Mouse (Mus musculus) thymus, adult 2 months (tissue): ENCODE measurements around the gene Kcnk16. TPM values are rescaled to one million over a fixed set of nuclear protein-coding genes. Genes with fewer than 3 reads are reported as not detected.

ENCODE experiments used
- DNase-seq: peaks from one replicate; pipeline ENCODE4 v3.0.0; 2021
- H3K27ac ChIP-seq: fragments of 200-500 bp; 2 replicates; pipeline ENCODE4 v1.5.1; 2012; ENCODE audit warnings: low read length, control low read depth; ENCODE audit not compliant: control insufficient read depth, insufficient read depth
- H3K27me3 ChIP-seq: fragments of 200-500 bp; 2 replicates; pipeline ENCODE4 v1.6.1; 2012; ENCODE audit warnings: mild to moderate bottlenecking, low read length, moderate library complexity, mixed read lengths; ENCODE audit not compliant: control insufficient read depth, insufficient read depth
- H3K36me3 ChIP-seq: fragments of 200-500 bp; 2 replicates; pipeline ENCODE4 v1.6.1; 2012; ENCODE audit warnings: mild to moderate bottlenecking, low read length, moderate library complexity; ENCODE audit not compliant: control insufficient read depth, insufficient read depth
- H3K4me1 ChIP-seq: fragments of 200-500 bp; replicated peaks from 2 replicates; pipeline ENCODE4 v1.6.1; 2012; ENCODE audit warnings: low read length; ENCODE audit not compliant: control insufficient read depth, insufficient read depth
- H3K4me3 ChIP-seq: fragments of 200-500 bp; 2 replicates; pipeline ENCODE4 v1.5.1; 2012; ENCODE audit warnings: mild to moderate bottlenecking, low read length, control low read depth, moderate library complexity; ENCODE audit not compliant: control insufficient read depth, insufficient read depth
- CTCF ChIP-seq: fragments of 200-500 bp; IDR thresholded peaks from 2 replicates; pipeline ENCODE4 v1.5.1; 2012; ENCODE audit warnings: mild to moderate bottlenecking, control low read depth, low read length, moderate library complexity, borderline replicate concordance; ENCODE audit not compliant: control insufficient read depth, poor library complexity, insufficient read depth; ENCODE audit errors: extremely low read depth
- POLR2A ChIP-seq: fragments of 200-500 bp; IDR thresholded peaks from 2 replicates; pipeline ENCODE4 v1.6.1; 2012; ENCODE audit warnings: mild to moderate bottlenecking, low read length, control low read depth, moderate library complexity; ENCODE audit not compliant: control insufficient read depth, poor library complexity, insufficient read depth; ENCODE audit errors: extremely low read depth
- WGBS: fragments of 180-500 bp; shearing (Covaris S2); methylation state at CpG from one replicate; pipeline ENCODE4 v1.1.7; 2018; 5-methylcytosine and 5-hydroxymethylcytosine counted together
- polyA plus RNA-seq: library from polyadenylated mRNA; depleted of rRNA; stranded (reverse); fragments of >200 nt; gene quantifications from 2 replicates; pipeline ENCODE4 v1.2.3, GENCODE M21; 2012

Kcnk16 gene
- polyA plus RNA-seq, 1 experiment, result 0.43 TPM

- no peak overlapping the region for H3K4me3 ChIP-seq
- TF ChIP-seq CTCF, result no peak
- no peak for TF ChIP-seq POLR2A
- 92% methylated on average over 7 of the region's 7 CpGs for WGBS
- no peaks in the 10 kb centered on the region for H3K36me3 ChIP-seq
- no peak overlapping the region for H3K27ac ChIP-seq
- no peak for DNase-seq
- no peaks in the 10 kb centered on the region for H3K27me3 ChIP-seq
- no peaks in the 10 kb centered on the region for H3K4me1 ChIP-seq
Observed at GRCm38 (mm10) chr14:20230063-20230491, 38.9 kb downstream of the Kcnk16 start.

- no peak for DNase-seq
- H3K27ac ChIP-seq, result no peak overlapping the region
- H3K4me3 ChIP-seq, result no peak overlapping the region
- H3K36me3 ChIP-seq, result no peaks in the 10 kb centered on the region
- TF ChIP-seq CTCF (no peak), POLR2A (no peak)
- WGBS, result 91% methylated on average over 6 of the region's 6 CpGs
- no peaks in the 10 kb centered on the region for H3K4me1 ChIP-seq
- no peaks in the 10 kb centered on the region for H3K27me3 ChIP-seq
Observed at GRCm38 (mm10) chr14:20229437-20229836, 39.6 kb downstream of the Kcnk16 start.

- WGBS, result 39% methylated on average over 4 of the region's 4 CpGs
- H3K36me3 ChIP-seq, result no peaks in the 10 kb centered on the region
- no peak for TF ChIP-seq CTCF
- no peak for TF ChIP-seq POLR2A
- no peak overlapping the region for H3K27ac ChIP-seq
- H3K27me3 ChIP-seq, result no peaks in the 10 kb centered on the region
- peaks cover 1% of the 10 kb centered on the region; the same call in 1 of the 2 replicates for H3K4me1 ChIP-seq
- H3K4me3 ChIP-seq, result no peak overlapping the region
- no peak for DNase-seq
Observed at GRCm38 (mm10) chr14:20228336-20228735, 40.7 kb downstream of the Kcnk16 start.

- Histone ChIP-seq H3K27ac (no peak overlapping the region), H3K4me3 (no peak overlapping the region), H3K27me3 (no peaks in the 10 kb centered on the region), H3K36me3 (no peaks in the 10 kb centered on the region), H3K4me1 (peaks cover 5% of the 10 kb centered on the region; the same call in 1 of the 2 replicates)
- TF ChIP-seq POLR2A (no peak), CTCF (no peak)
- 89% methylated on average over 2 of the region's 2 CpGs for WGBS
- no peak for DNase-seq
Observed at GRCm38 (mm10) chr14:20226982-20227381, 42.0 kb downstream of the Kcnk16 start.

GRCm38 (mm10) chr14:20226488-20226887 is 42.5 kb downstream of the Kcnk16 start:
- H3K27ac ChIP-seq, result no peak overlapping the region
- peaks cover 5% of the 10 kb centered on the region; the same call in 1 of the 2 replicates for H3K4me1 ChIP-seq
- no peak for DNase-seq
- H3K36me3 ChIP-seq, result no peaks in the 10 kb centered on the region
- no peak overlapping the region for H3K4me3 ChIP-seq
- WGBS, result 83% methylated on average over 7 of the region's 7 CpGs
- TF ChIP-seq CTCF (no peak), POLR2A (no peak)
- H3K27me3 ChIP-seq, result no peaks in the 10 kb centered on the region

- Histone ChIP-seq H3K36me3 (no peaks in the 10 kb centered on the region), H3K4me3 (no peak overlapping the region), H3K27me3 (no peaks in the 10 kb centered on the region), H3K27ac (no peak overlapping the region), H3K4me1 (peaks cover 5% of the 10 kb centered on the region; the same call in 1 of the 2 replicates)
- TF ChIP-seq POLR2A (no peak), CTCF (no peak)
- 95% methylated on average over 4 of the region's 4 CpGs for WGBS
- DNase-seq, result no peak
Observed at GRCm38 (mm10) chr14:20225525-20225924, 43.5 kb downstream of the Kcnk16 start.
